Mouse (Mus musculus) brain, embryonic 14.5 days (tissue): ENCODE data around the gene Exoc6. TPM values are rescaled to one million over a fixed set of nuclear protein-coding genes. Genes with fewer than 3 reads are reported as not detected.

Experiments
- DNase-seq: peaks from one replicate; pipeline ENCODE4 v3.0.0-alpha.2; 2011; ENCODE audit warnings: low read depth
- CTCF ChIP-seq: fragments of 200-500 bp; IDR thresholded peaks from 2 replicates; pipeline ENCODE4 v1.5.1; 2012; ENCODE audit warnings: inconsistent platforms, mild to moderate bottlenecking, moderate library complexity, borderline replicate concordance; ENCODE audit not compliant: insufficient read depth, insufficient read length; ENCODE audit errors: extremely low read depth
- POLR2A ChIP-seq: fragments of 200-500 bp; IDR thresholded peaks from 2 replicates; pipeline ENCODE4 v1.6.1; 2012; ENCODE audit warnings: mild to moderate bottlenecking, inconsistent platforms, borderline replicate concordance; ENCODE audit not compliant: poor library complexity, insufficient read depth, insufficient read length, severe bottlenecking; ENCODE audit errors: extremely low read depth
- polyA plus RNA-seq: library from polyadenylated mRNA; depleted of rRNA; stranded (reverse); fragments of >200 nt; gene quantifications from 2 replicates; pipeline ENCODE4 v1.2.3, GENCODE M21; 2012; rRNA removed

Gene Exoc6
- polyA plus RNA-seq, 1 experiment = 11.9 TPM

DNA sequence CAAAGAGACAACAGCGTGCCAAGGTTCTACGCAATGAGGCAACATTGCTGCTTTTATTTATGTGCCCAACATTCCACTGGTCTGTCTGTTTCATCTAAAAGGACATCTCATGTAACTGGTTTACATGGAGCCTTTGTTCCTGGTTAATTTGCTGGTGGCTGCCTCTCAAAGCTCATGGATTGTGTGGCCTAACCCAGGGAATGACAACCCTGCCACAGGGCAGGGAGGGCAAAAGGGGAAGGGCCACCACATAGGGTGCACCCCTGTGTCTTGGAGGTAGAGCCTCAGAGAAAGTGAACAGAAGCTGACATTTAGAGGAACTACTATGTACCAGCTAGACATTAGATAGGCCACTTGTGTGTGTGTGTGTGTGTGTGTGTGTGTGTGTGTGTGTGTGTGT is 177.1 kb downstream of the Exoc6 start:
- TF ChIP-seq CTCF (no peak), POLR2A (no peak)
- no peak for DNase-seq

Other genes with a start within 250 kb of the Exoc6 start
- gene Ide, start 212.6 kb upstream of the Exoc6 start, polyA plus RNA-seq = 18.9 and 24.7 TPM in 2 replicates
- 18.5 and 28.8 TPM in 2 replicates for gene Kif11, start 174.0 kb upstream of the Exoc6 start, polyA plus RNA-seq
- 1.8 and 2.7 TPM in 2 replicates for gene Hhex, start 115.6 kb upstream of the Exoc6 start, polyA plus RNA-seq
- gene Cyp26c1, start 135.2 kb downstream of the Exoc6 start, polyA plus RNA-seq = not detected in 2 replicates
- 0.08 and 0.14 TPM in 2 replicates for gene Cyp26a1, start 147.4 kb downstream of the Exoc6 start, polyA plus RNA-seq